Comparison of ENCODE assay signal across 17 mouse cellular contexts in the genomic region with DNA sequence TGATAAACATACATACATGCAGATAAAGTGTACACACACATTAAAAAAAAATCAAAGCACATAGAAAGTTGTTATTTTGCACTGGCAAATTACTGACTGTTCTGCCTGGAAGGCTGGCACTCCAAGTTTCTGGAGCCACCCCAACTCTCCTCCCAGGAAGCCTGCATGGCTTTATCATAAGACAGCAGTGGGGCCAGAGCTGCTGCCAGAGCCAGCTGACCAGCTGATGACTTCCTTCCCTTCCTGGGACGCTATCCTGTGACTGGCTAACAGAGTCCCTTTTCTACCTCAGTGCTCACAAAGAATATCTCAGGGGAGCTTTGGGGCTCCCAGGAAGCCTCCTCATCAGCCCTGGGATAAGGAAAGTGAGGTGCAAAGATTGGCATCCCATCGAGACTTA. TPM values are rescaled to one million over a fixed set of nuclear protein-coding genes. Genes with fewer than 3 reads are reported as not detected.
A peak's percentile ranks its signal among the peaks of the same experiment; 100 is the strongest.
DNase-seq lines count a peak whose midpoint lies in the region; ATAC-seq lines count a peak whose summit lies in the region.
"Had no signal": no experiment of that assay in that cellular context is flagged by ENCODE, and none has a peak within 500 bp of the region (broad histone marks: within the 10 kb centered on the region; RNA-seq: fewer than 3 reads in every experiment).

No protein-coding gene starts in this region.

- H3K4me2 ChIP-seq in midbrain, embryonic 16.5 days (ENCODE audit: low read length), result no peak overlapping the region
- H3K4me2 ChIP-seq: forebrain, embryonic 15.5 days; intestine, embryonic 15.5 days; limb, embryonic 15.5 days; neural tube, embryonic 15.5 days had no signal

- H3K9ac ChIP-seq in midbrain, embryonic 16.5 days (ENCODE audit: low read depth, low read length), result no peak overlapping the region
- H3K9ac ChIP-seq: forebrain, embryonic 15.5 days; intestine, embryonic 15.5 days; limb, embryonic 15.5 days; neural tube, embryonic 15.5 days had no signal

- no peak for ATAC-seq in midbrain, embryonic 16.5 days
- ATAC-seq: forebrain, embryonic 15.5 days; intestine, embryonic 15.5 days had no signal

- H3K4me3 ChIP-seq in midbrain, embryonic 16.5 days (ENCODE audit: low read depth, low read length), result no peak overlapping the region
- H3K4me3 ChIP-seq: forebrain, embryonic 15.5 days; hindbrain, embryonic 10.5 days; intestine, embryonic 15.5 days; limb, embryonic 15.5 days; neural tube, embryonic 15.5 days had no signal

- H3K27me3 ChIP-seq in midbrain, embryonic 16.5 days (ENCODE audit: control insufficient read depth, insufficient read depth, low read depth, low read length), result no peaks in the 10 kb centered on the region
- H3K27me3 ChIP-seq: forebrain, embryonic 15.5 days; intestine, embryonic 15.5 days; limb, embryonic 15.5 days; neural tube, embryonic 15.5 days had no signal

- intact Hi-C loops in gastrocnemius, postnatal 14 days (cut with DNase I; ENCODE audit: low total_unique reads), result no loop called here

- no peak overlapping the region for H3K27ac ChIP-seq in midbrain, embryonic 16.5 days (ENCODE audit: low read length)
- H3K27ac ChIP-seq: forebrain, embryonic 15.5 days; hindbrain, embryonic 10.5 days; intestine, embryonic 15.5 days; limb, embryonic 15.5 days; neural tube, embryonic 15.5 days had no signal

- no peaks in the 10 kb centered on the region for H3K36me3 ChIP-seq in midbrain, embryonic 16.5 days (ENCODE audit: control insufficient read depth, insufficient read depth, low read length)
- H3K36me3 ChIP-seq: forebrain, embryonic 15.5 days; G1E; hindbrain, embryonic 10.5 days; intestine, embryonic 15.5 days; limb, embryonic 15.5 days; neural tube, embryonic 15.5 days had no signal

- H3K4me1 ChIP-seq in midbrain, embryonic 16.5 days (ENCODE audit: control insufficient read depth, insufficient read depth, low read length), result no peaks in the 10 kb centered on the region
- H3K4me1 ChIP-seq: forebrain, embryonic 15.5 days; intestine, embryonic 15.5 days; neural tube, embryonic 15.5 days had no signal

- peak; percentile 5 for DNase-seq in gastrocnemius, postnatal 14 days
- no peak for DNase-seq in gastrocnemius, postnatal 4 days (ENCODE audit: low spot score in 2 of 2)
- DNase-seq in lung, postnatal 10 days, result peak; percentile 11
- no peak for DNase-seq in lung, postnatal 4 days
- DNase-seq in heart, postnatal 4 days, result peak; percentile 24
- DNase-seq in spleen, postnatal 36 days (ENCODE audit: low spot score in 2 of 2), result no peak
- DNase-seq in spleen, adult 18-20 months, result no peak
- DNase-seq: kidney, postnatal 14 days; retina, postnatal 1 day; thymus, postnatal 4 days had no signal

- 55% methylated on average over 2 of the region's 2 CpGs for WGBS in midbrain, embryonic 16.5 days

- no peaks in the 10 kb centered on the region for H3K9me3 ChIP-seq in midbrain, embryonic 16.5 days (replicated peaks; ENCODE audit: control insufficient read depth, low read length, poor library complexity, severe bottlenecking)
- H3K9me3 ChIP-seq: forebrain, embryonic 15.5 days; G1E; intestine, embryonic 15.5 days; limb, embryonic 15.5 days; neural tube, embryonic 15.5 days had no signal

RNA-seq across cellular contexts. Expression of a gene that starts 9.5 kb away (rescaled TPM):
- total RNA-seq in gastrocnemius, postnatal 14 days (2021), result under 1 TPM; 0.51 to 0.88 TPM
- total RNA-seq in gastrocnemius, postnatal 4 days (2021), result 1 to 10 TPM; 2.2 to 2.4 TPM
- total RNA-seq in heart, postnatal 4 days (2021), result under 1 TPM; 0.69 to 0.70 TPM
- polyA plus RNA-seq in midbrain, embryonic 16.5 days (2015; fragmentation: Nextera tagmentation; extraction: Ambion mirVana), result 0.24 and 0.27 TPM in 2 replicates
- total RNA-seq: G1E had no signal
- polyA plus RNA-seq: G1E had no signal

RNA-seq across cellular contexts. Expression of a gene that starts 35.1 kb away (rescaled TPM):
- 10 to 100 TPM; 39.8 to 41.0 TPM for total RNA-seq in gastrocnemius, postnatal 14 days (2021)
- 10 to 100 TPM; 38.3 to 39.9 TPM for total RNA-seq in gastrocnemius, postnatal 4 days (2021)
- total RNA-seq in heart, postnatal 4 days (2021), result 10 to 100 TPM; 62.4 to 63.6 TPM
- 46.1 and 48.2 TPM in 2 replicates for polyA plus RNA-seq in midbrain, embryonic 16.5 days (2015; fragmentation: Nextera tagmentation; extraction: Ambion mirVana)

Comparison
In these comparisons a context has a peak if more than half of its experiments do, and no peak if none do; other contexts are left out.
1. DNase-seq: peak in gastrocnemius, postnatal 14 days (single experiment), lung, postnatal 10 days (single experiment) and heart, postnatal 4 days (single experiment); none in gastrocnemius, postnatal 4 days (0 of 2), lung, postnatal 4 days (0 of 2), spleen, postnatal 36 days (0 of 2) and spleen, adult 18-20 months (0 of 2).